Mouse (Mus musculus) heart, embryonic 14.5 days (tissue): ENCODE measurements around the gene Dcdc2a. TPM values are rescaled to one million over a fixed set of nuclear protein-coding genes. Genes with fewer than 3 reads are reported as not detected.

Experiments used
- ATAC-seq: fragments of 200-750 bp; cut with Nextera tagmentation; 2 replicates; pipeline ENCODE4 v1.8.0; 2017; ENCODE audit warnings: low read depth, moderate TSS enrichment; ENCODE audit not compliant: insufficient number of reproducible peaks, insufficient read depth, low FRiP score
- H3K27ac ChIP-seq, 2 experiments: fragments of 200-500 bp in 1 of 2; fragments of 300-500 bp in 1 of 2; sonication (generic) in 1 of 2; replicated peaks in 1 of 2; 2 replicates each; pipeline ENCODE4 v1.5.1; 2012 to 2014; ENCODE audit warnings: low read depth in 2 of 2, low read length in 2 of 2, control low read depth in 1 of 2, mild to moderate bottlenecking in 1 of 2, mixed read lengths in 1 of 2; ENCODE audit not compliant: control insufficient read depth in 1 of 2, insufficient read depth in 1 of 2
- H3K27me3 ChIP-seq: fragments of 300-500 bp; sonication (generic); 2 replicates; pipeline ENCODE4 v1.6.1; 2014; ENCODE audit warnings: mild to moderate bottlenecking, low read length, control low read depth; ENCODE audit not compliant: control insufficient read depth, insufficient read depth
- H3K36me3 ChIP-seq: fragments of 300-500 bp; sonication (generic); 2 replicates; pipeline ENCODE4 v1.6.1; 2014; ENCODE audit warnings: mild to moderate bottlenecking, control low read depth, low read length, mixed read lengths; ENCODE audit not compliant: control insufficient read depth, insufficient read depth
- H3K4me1 ChIP-seq, 2 experiments: fragments of 200-500 bp in 1 of 2; fragments of 300-500 bp in 1 of 2; sonication (generic) in 1 of 2; 2 replicates each; pipeline ENCODE4 v1.6.1; 2012 to 2014; ENCODE audit warnings: low read length in 2 of 2, control low read depth in 1 of 2, mixed read lengths in 1 of 2; ENCODE audit not compliant: control insufficient read depth in 2 of 2, insufficient read depth in 2 of 2
- H3K4me2 ChIP-seq: fragments of 300-500 bp; sonication (generic); 2 replicates; pipeline ENCODE4 v1.6.1; 2014; ENCODE audit warnings: mild to moderate bottlenecking, low read length
- H3K4me3 ChIP-seq, 2 experiments: fragments of 200-500 bp in 1 of 2; fragments of 300-500 bp in 1 of 2; sonication (generic) in 1 of 2; 2 replicates each; pipeline ENCODE4 v1.5.1; 2012 to 2014; ENCODE audit warnings: low read length in 2 of 2, mild to moderate bottlenecking in 2 of 2, control low read depth in 1 of 2, low read depth in 1 of 2, moderate library complexity in 1 of 2; ENCODE audit not compliant: control insufficient read depth in 1 of 2, insufficient read depth in 1 of 2
- H3K9ac ChIP-seq: fragments of 300-500 bp; sonication (generic); 2 replicates; pipeline ENCODE4 v1.6.1; 2014; ENCODE audit warnings: mild to moderate bottlenecking, low read length
- H3K9me3 ChIP-seq: fragments of 300-500 bp; sonication (generic); 2 replicates; pipeline ENCODE4 v1.6.1; 2016; ENCODE audit warnings: low read length, control low read depth; ENCODE audit not compliant: control insufficient read depth
- WGBS: fragments of 180-500 bp; shearing (Covaris S2); extraction: QIAGEN DNeasy Blood & Tissue Kit; methylation state at CpG from one replicate; pipeline ENCODE4 v1.1.7; 2014; 5-methylcytosine and 5-hydroxymethylcytosine counted together
- polyA plus RNA-seq: library from polyadenylated mRNA; unstranded; fragments of >200 nt; fragmentation: Nextera tagmentation; extraction: Ambion mirVana; gene quantifications from 2 replicates; pipeline ENCODE4 v1.2.1, GENCODE M21; 2014

Dcdc2a gene
- polyA plus RNA-seq, 1 experiment from 2014 or later = 0.77 TPM

DNA sequence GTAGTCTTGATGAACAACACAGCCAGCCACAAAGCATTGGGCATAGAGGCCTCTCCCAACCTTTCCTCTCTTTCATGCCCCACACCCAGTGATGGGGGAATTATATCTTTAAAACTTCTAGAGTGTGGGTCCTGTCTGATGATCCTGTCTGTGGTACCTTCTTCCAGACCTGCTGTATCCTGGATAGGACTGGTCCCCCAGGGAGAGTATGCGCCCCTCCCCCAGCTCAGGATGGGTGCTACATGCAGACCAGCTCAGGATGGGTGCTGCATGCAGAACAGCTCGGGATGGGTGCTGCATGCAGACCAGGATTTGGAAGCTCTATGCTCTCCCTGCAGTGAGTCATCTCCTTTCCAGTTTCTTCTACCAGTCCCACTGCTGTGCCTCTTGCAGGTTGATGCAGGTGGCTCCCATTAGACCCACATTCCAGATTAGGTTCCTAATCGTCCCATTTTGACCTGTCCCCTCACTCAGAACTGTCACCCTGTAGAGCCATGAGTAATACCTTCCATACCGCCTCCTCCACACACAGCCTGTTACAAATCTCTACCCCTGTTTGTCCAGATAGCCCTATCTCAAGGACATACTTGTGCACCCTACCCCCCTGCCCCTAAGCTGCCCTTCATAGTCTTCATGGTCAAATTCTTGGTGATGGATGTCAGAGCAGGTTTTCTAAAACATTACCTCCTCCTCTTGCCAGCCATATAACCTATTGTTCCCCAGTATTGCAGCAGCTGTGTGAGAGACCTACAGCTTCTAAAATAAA lies 122.6 kb downstream of the Dcdc2a start:
- Histone ChIP-seq H3K9me3 (no peaks in the 10 kb centered on the region), H3K4me1 (peaks cover 11 to 12% of the 10 kb centered on the region in 2 experiments), H3K27ac (peak overlapping the region; percentile 85 to 93), H3K9ac (0 out of 2 replicates have a peak overlapping the region, but pooled peaks have one; percentile 25), H3K4me3 (no peak overlapping the region), H3K4me2 (no peak overlapping the region), H3K36me3 (no peaks in the 10 kb centered on the region), H3K27me3 (no peaks in the 10 kb centered on the region)
- 55% methylated on average over 4 of the region's 4 CpGs for WGBS
- 0 out of 2 replicates have a peak, but pooled peaks have one; percentile 39 for ATAC-seq

- 39% methylated on average over 7 of the region's 7 CpGs for whole genome bisulfite sequencing
- Histone ChIP-seq H3K9me3 (no peaks in the 10 kb centered on the region), H3K4me2 (peak overlapping the region; percentile 34), H3K4me3 (no peak overlapping the region), H3K27me3 (no peaks in the 10 kb centered on the region), H3K9ac (no peak overlapping the region), H3K27ac (no peak overlapping the region), H3K36me3 (no peaks in the 10 kb centered on the region), H3K4me1 (peaks cover 6 to 7% of the 10 kb centered on the region in 2 experiments; a peak in 1 of 4 replicates)
- no peak for ATAC-seq
Observed at GRCm38 (mm10) chr13:25186436-25187325, 130.9 kb downstream of the Dcdc2a start.

- Histone ChIP-seq H3K27ac (no peak overlapping the region), H3K36me3 (no peaks in the 10 kb centered on the region), H3K27me3 (no peaks in the 10 kb centered on the region), H3K4me2 (peak overlapping the region; percentile 34), H3K4me3 (no peak overlapping the region), H3K9ac (no peak overlapping the region), H3K9me3 (no peaks in the 10 kb centered on the region), H3K4me1 (0 out of 4 replicates have a peak, but pooled peaks cover 2 to 7% of the 10 kb centered on the region in 2 experiments)
- WGBS = 7% methylated on average over 6 of the region's 6 CpGs
- ATAC-seq = no peak
Observed at GRCm38 (mm10) chr13:25187326-25187710, 131.5 kb downstream of the Dcdc2a start.

DNA sequence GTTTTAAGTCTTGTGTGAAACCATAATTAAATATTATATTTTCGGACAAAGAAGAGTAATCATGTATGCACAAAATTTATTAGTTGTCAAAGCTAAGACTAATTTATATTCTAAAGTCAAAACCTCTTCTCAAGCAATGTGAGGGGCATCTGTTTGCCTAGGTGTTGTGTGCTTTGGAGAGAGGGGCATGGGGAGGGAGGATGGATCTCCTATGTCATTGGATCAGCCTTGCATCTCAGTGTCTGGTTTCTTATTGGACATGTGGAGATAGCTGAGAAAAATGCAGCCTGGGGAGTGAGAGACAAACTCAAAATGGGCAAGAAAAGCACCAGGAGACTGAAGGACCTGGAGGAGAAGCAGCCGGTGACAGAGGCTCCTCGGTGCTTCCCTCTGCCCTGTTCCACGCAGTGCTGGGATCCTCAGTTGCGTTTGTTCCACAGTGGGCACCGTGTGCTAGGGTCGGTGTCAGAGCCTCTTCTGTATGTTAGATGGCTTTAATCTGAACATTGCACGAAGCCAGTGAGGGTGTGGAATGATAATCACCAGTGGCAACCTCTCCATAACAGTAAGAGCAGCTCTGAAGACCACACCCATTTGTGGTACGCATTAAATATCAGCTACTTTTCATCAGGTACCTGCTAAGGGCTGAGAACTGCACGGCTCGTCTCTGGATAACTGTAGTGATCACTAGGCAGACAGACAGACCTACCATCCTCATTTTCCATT lies 133.8 kb downstream of the Dcdc2a start:
- no peak overlapping the region for H3K27ac ChIP-seq
- no peak overlapping the region for H3K9ac ChIP-seq
- H3K4me1 ChIP-seq = 0 out of 4 replicates have a peak, but pooled peaks cover 2 to 7% of the 10 kb centered on the region in 2 experiments
- 61% methylated on average over 11 of the region's 11 CpGs for WGBS
- H3K36me3 ChIP-seq = no peaks in the 10 kb centered on the region
- H3K27me3 ChIP-seq = no peaks in the 10 kb centered on the region
- H3K4me2 ChIP-seq = no peak overlapping the region
- H3K9me3 ChIP-seq = no peaks in the 10 kb centered on the region
- H3K4me3 ChIP-seq = no peak overlapping the region
- no peak for ATAC-seq

GRCm38 (mm10) chr13:25190218-25190617 lies 134.4 kb downstream of the Dcdc2a start:
- Histone ChIP-seq H3K9me3 (no peaks in the 10 kb centered on the region), H3K27me3 (no peaks in the 10 kb centered on the region), H3K9ac (no peak overlapping the region), H3K36me3 (no peaks in the 10 kb centered on the region), H3K4me3 (no peak overlapping the region), H3K27ac (no peak overlapping the region), H3K4me1 (0 out of 4 replicates have a peak, but pooled peaks cover 2 to 7% of the 10 kb centered on the region in 2 experiments), H3K4me2 (no peak overlapping the region)
- ATAC-seq = no peak
- 66% methylated on average over 3 of the region's 3 CpGs for WGBS

- Histone ChIP-seq H3K4me3 (no peak overlapping the region), H3K27ac (no peak overlapping the region), H3K4me2 (no peak overlapping the region), H3K9ac (no peak overlapping the region), H3K9me3 (no peaks in the 10 kb centered on the region), H3K27me3 (no peaks in the 10 kb centered on the region), H3K36me3 (no peaks in the 10 kb centered on the region), H3K4me1 (no peaks in the 10 kb centered on the region)
- ATAC-seq = no peak
- 83% methylated on average over 10 of the region's 10 CpGs for WGBS
Observed at GRCm38 (mm10) chr13:25195706-25196105, 139.9 kb downstream of the Dcdc2a start.

DNA sequence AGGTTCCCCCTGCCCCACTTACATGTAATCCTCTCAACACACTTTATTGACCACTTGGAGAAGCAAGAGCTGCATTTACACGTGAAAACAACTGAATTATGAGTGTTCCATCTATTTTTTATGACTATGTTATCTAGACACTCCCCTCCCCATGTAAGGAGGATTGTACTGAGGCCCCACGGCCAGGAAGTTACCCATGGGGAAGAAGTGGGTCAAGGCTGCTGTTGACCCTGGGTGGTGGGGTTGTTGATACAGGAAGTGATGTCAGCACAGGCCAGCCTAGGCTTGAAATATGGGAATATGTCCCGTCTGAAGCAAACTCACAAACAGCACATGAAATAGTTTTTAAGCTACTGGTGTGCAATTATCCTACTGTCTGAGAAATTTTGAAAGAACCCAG lies 144.1 kb downstream of the Dcdc2a start:
- ATAC-seq = no peak
- Histone ChIP-seq H3K4me2 (no peak overlapping the region), H3K9ac (no peak overlapping the region), H3K36me3 (no peaks in the 10 kb centered on the region), H3K4me3 (no peak overlapping the region), H3K4me1 (no peaks in the 10 kb centered on the region), H3K27ac (no peak overlapping the region), H3K27me3 (no peaks in the 10 kb centered on the region), H3K9me3 (no peaks in the 10 kb centered on the region)
- 50% methylated on average over 3 of the region's 3 CpGs for WGBS
